Mouse (Mus musculus): ENCODE results near the gene Acer3. TPM values are rescaled to one million over a fixed set of nuclear protein-coding genes. Genes with fewer than 3 reads are reported as not detected.

Acer3 gene
- polyA plus RNA-seq (2012): 8.5 and 10.2 TPM in 2 replicates

DNA sequence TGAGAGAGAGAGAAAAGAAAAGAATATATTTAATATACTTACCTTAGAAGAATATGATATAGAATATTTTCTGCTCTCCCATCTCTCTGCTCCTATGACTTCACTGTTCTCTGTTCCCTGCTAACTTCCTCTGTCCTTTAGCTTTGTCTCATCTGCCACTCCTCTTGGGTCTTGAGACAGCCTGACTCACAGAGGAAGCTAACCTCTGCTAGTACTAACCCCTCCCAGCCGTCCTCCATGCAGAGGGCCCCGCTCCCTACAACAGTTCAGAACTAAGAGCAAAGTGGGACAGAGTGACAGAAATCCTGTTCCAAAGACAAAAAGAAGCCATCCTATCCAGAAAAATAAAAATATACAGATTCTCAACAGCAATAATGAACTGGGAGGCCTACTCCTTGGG lies at the start of gene Acer3:
Acer3 (minus strand) TSS at position 126 of the 400 bp plus-strand sequence.

DNA sequence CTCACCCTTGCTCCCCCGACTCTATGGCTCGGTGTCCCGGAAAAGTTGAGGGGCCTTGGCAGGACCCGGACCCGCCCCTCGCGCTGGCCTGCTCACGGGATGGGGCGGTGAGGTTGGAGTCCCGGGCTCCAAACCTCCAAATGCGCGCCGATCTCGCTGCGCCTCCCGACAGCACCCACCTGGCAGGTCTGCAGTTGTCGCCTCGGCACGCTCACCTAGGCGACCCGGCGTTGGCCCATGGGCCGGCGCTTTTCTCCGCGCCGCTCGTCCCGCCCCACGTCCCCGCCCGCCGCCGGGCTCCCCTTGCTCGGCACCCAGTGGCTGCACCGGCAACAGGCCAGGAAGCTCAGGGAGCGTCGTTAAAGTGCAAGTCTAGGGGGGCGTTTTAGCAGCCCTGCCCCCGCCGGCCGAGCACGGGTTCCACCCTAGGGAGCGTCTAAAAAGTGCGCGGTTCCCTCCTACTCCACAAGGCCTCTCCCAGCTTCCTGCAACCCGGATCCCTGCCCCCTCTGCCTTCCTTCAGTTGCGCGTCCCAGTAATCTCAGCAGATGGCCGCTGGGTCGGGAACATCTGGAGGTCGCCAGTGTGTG lies 40.1 kb upstream of the Acer3 start, which contains the start of gene Tsku:
Tsku (minus strand) TSS at position 266 of the 590 bp plus-strand sequence.

DNA sequence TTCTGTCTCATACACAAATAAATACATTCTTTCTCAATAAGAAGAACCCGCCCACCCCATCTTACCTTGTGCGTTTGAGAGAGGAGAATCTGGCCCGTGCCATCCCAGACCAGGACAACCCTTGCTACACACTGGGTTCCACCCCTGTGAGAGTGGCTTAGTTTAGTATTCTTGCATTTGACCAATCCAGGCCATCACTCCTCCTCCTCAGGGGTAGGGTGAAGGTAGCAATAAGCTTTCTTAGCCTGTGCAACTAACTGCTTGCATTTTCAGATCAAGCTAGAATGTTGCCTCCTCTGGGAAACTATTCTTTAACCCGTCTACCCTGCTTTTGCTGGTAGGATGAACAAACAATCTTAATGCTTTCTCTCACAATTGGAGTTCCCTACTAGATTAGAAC lies 121.6 kb downstream of the Acer3 start, which contains the start of gene B3gnt6:
B3gnt6 (minus strand) TSS at position 101 of the 400 bp plus-strand sequence.

DNA sequence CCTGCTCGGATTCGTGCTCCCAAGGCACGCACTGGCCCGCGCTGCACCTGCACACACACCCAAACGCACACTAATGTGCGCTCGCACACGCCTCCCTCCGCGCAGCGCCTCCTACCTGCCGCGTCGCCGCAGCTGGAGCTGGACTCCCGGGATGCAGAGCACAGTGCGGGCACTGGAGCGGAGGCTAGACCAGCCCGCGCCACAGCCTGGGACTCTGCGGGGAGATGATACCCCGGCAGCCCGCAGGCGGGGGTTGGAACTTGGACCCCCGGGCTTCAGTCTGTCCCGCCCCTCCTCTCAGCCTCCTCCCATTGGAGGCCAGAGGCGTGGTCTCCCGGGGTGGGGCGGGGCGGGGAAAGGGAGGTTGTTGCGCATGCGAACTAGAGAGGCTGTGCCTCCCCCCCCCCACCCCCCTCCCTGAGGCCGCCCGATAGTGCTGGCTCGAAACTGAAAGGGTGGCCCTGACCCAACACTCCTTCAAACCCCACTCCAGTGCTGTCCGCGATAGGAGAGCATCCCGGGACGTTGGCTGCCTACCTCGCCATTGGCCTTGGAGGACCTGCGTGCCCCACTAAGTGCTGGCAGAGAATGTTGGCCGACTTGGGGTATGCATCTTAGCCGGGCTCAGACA lies 143.0 kb downstream of the Acer3 start, which contains the start of gene Capn5:
Capn5 (minus strand) TSS at position 346 of the 631 bp plus-strand sequence.

Other genes with a start within 250 kb of the Acer3 start
- gene Myo7a, start 201.7 kb downstream of the Acer3 start, polyA plus RNA-seq (2012): 20.9 and 25.7 TPM in 2 replicates
- 0.11 and 0.40 TPM in 2 replicates for gene Omp, start 175.7 kb downstream of the Acer3 start, polyA plus RNA-seq (2012)
- gene Capn5, start 142.9 kb downstream of the Acer3 start, polyA plus RNA-seq (2012): 13.2 and 24.5 TPM in 2 replicates
- gene B3gnt6, start 121.7 kb downstream of the Acer3 start, polyA plus RNA-seq (2012): 0.17 and 0.26 TPM in 2 replicates
- 0.13 and 0.21 TPM in 2 replicates for gene Tsku, start 40.1 kb upstream of the Acer3 start, polyA plus RNA-seq (2012)
- gene Gucy2d, start 119.2 kb upstream of the Acer3 start, polyA plus RNA-seq (2012): not detected in 2 replicates
- 1.3 and 1.7 TPM in 2 replicates for gene Lrrc32, start 168.1 kb upstream of the Acer3 start, polyA plus RNA-seq (2012)